Mouse (Mus musculus) left cerebral cortex, adult 11 months (tissue): Measurements from ENCODE around the gene Tdp2.
"Not testable (repeated sequence)": the region's sequence is repeated elsewhere in the genome, so short reads cannot be mapped to it uniquely, and the experiment has no call there.

ENCODE experiments used
- DNase-seq: peaks from one replicate; pipeline ENCODE4 v3.0.0; 2022; ENCODE audit warnings: low spot score

Tdp2 gene

GRCm38 (mm10) chr13:24825587-24825986, 5.9 kb upstream of the Tdp2 start:
- DNase-seq = no peak

- no peak for DNase-seq
Observed at GRCm38 (mm10) chr13:24826116-24826515, 5.4 kb upstream of the Tdp2 start.

- DNase-seq = no peak
Observed at GRCm38 (mm10) chr13:24830756-24831352, 625 bp upstream of the Tdp2 start.

- DNase-seq = no peak
Observed at GRCm38 (mm10) chr13:24832131-24832810, 792 bp downstream of the Tdp2 start.

- no peak for DNase-seq
Observed at GRCm38 (mm10) chr13:24832811-24833155, 1.3 kb downstream of the Tdp2 start.

GRCm38 (mm10) chr13:24837765-24838164, 6.3 kb downstream of the Tdp2 start:
- not testable (repeated sequence) for DNase-seq

- no peak for DNase-seq
Observed at GRCm38 (mm10) chr13:24839831-24840230, 8.4 kb downstream of the Tdp2 start.

- DNase-seq = no peak
Observed at GRCm38 (mm10) chr13:24841702-24842101, 10.2 kb downstream of the Tdp2 start.

GRCm38 (mm10) chr13:24844983-24845955, 13.8 kb downstream of the Tdp2 start, which contains the start of gene D130043K22Rik:
D130043K22Rik (plus strand) TSS chr13:24845135.
- peak; percentile 58 for DNase-seq

- DNase-seq = no peak
Observed at GRCm38 (mm10) chr13:24849318-24849717, 17.8 kb downstream of the Tdp2 start.

- DNase-seq = no peak
Observed at GRCm38 (mm10) chr13:24851989-24852388, 20.5 kb downstream of the Tdp2 start.

- DNase-seq = no peak
Observed at GRCm38 (mm10) chr13:24852570-24852969, 21.1 kb downstream of the Tdp2 start.

- no peak for DNase-seq
Observed at GRCm38 (mm10) chr13:24859115-24859514, 27.6 kb downstream of the Tdp2 start.

- no peak for DNase-seq
Observed at GRCm38 (mm10) chr13:24861084-24861483, 29.6 kb downstream of the Tdp2 start.

GRCm38 (mm10) chr13:24862021-24862420, 30.5 kb downstream of the Tdp2 start:
- DNase-seq = no peak

- peak; percentile 16 for DNase-seq
Observed at GRCm38 (mm10) chr13:24862520-24862919, 31.0 kb downstream of the Tdp2 start.

GRCm38 (mm10) chr13:24866430-24867402, 35.2 kb downstream of the Tdp2 start:
- no peak for DNase-seq

- DNase-seq = no peak
Observed at GRCm38 (mm10) chr13:24867789-24868188, 36.3 kb downstream of the Tdp2 start.

GRCm38 (mm10) chr13:24868233-24868632, 36.8 kb downstream of the Tdp2 start:
- DNase-seq = no peak

GRCm38 (mm10) chr13:24879359-24880040, 48.0 kb downstream of the Tdp2 start:
- DNase-seq = no peak

GRCm38 (mm10) chr13:24880208-24880607, 48.7 kb downstream of the Tdp2 start:
- no peak for DNase-seq
